Comparison of ENCODE assay signal across 26 mouse cellular contexts in genomic region chr2:52237892-52238291, GRCm38 (mm10).
DNase-seq lines count a peak whose midpoint lies in the region; ATAC-seq and TF ChIP-seq lines count a peak whose summit lies in the region.
"Had no signal": no experiment of that assay in that cellular context is flagged by ENCODE, and none has a peak within 500 bp of the region (broad histone marks: within the 10 kb centered on the region; RNA-seq: fewer than 3 reads in every experiment).

No protein-coding gene starts in this region.

- H3K4me2 ChIP-seq in kidney, embryonic 14.5 days (replicated peaks; ENCODE audit: low read depth, low read length), result no peak overlapping the region
- H3K4me2 ChIP-seq in midbrain, embryonic 15.5 days, result no peak overlapping the region
- H3K4me2 ChIP-seq in midbrain, postnatal 0 days (ENCODE audit: low read depth, low read length, poor library complexity, severe bottlenecking), result no peak overlapping the region
- H3K4me2 ChIP-seq: embryonic facial prominence, embryonic 12.5 days; forebrain, embryonic 15.5 days; hindbrain, embryonic 15.5 days; limb, embryonic 13.5 days; liver, embryonic 11.5 days; lung, embryonic 15.5 days had no signal

- H3K27me3 ChIP-seq in kidney, embryonic 14.5 days (ENCODE audit: control insufficient read depth, insufficient read depth, low read length), result no peaks in the 10 kb centered on the region
- H3K27me3 ChIP-seq in midbrain, embryonic 15.5 days (replicated peaks), result no peaks in the 10 kb centered on the region
- H3K27me3 ChIP-seq in midbrain, postnatal 0 days (ENCODE audit: insufficient read depth, low read length), result no peaks in the 10 kb centered on the region
- H3K27me3 ChIP-seq: embryonic facial prominence, embryonic 12.5 days; forebrain, embryonic 15.5 days; hindbrain, embryonic 15.5 days; limb, embryonic 13.5 days; lung, embryonic 15.5 days had no signal

- H3K9me3 ChIP-seq in kidney, embryonic 14.5 days (ENCODE audit: control insufficient read depth, low read length), result no peaks in the 10 kb centered on the region
- no peaks in the 10 kb centered on the region for H3K9me3 ChIP-seq in midbrain, embryonic 15.5 days
- no peaks in the 10 kb centered on the region for H3K9me3 ChIP-seq in midbrain, postnatal 0 days (ENCODE audit: low read length)
- H3K9me3 ChIP-seq: embryonic facial prominence, embryonic 12.5 days; forebrain, embryonic 10.5 days; forebrain, embryonic 15.5 days; hindbrain, embryonic 10.5 days; hindbrain, embryonic 15.5 days; limb, embryonic 13.5 days; lung, embryonic 15.5 days; midbrain, embryonic 10.5 days had no signal

- ATAC-seq in kidney, embryonic 14.5 days (ENCODE audit: low FRiP score, low TSS enrichment), result peak; percentile 80; the same call in 1 of the 2 replicates
- ATAC-seq in midbrain, embryonic 15.5 days (replicated peaks), result 0 out of 2 replicates have a peak, but pooled peaks have one; percentile 33
- ATAC-seq in midbrain, postnatal 0 days (ENCODE audit: low FRiP score), result no peak
- ATAC-seq in granulocyte monocyte progenitor cell, adult 5-6 weeks (replicated peaks; ENCODE audit: poor library complexity, severe bottlenecking), result no peak
- ATAC-seq: forebrain, embryonic 15.5 days; inflammation-experienced regulatory T-cells, adult 6 months had no signal

- H3K27ac ChIP-seq in kidney, embryonic 14.5 days (ENCODE audit: low read depth, low read length), result no peak overlapping the region
- H3K27ac ChIP-seq in midbrain, embryonic 15.5 days, result no peak overlapping the region
- no peak overlapping the region for H3K27ac ChIP-seq in midbrain, postnatal 0 days (ENCODE audit: low read depth, low read length)
- H3K27ac ChIP-seq: embryonic facial prominence, embryonic 12.5 days; forebrain, embryonic 10.5 days; forebrain, embryonic 15.5 days; hindbrain, embryonic 10.5 days; hindbrain, embryonic 15.5 days; layer of hippocampus, adult 2 months; left cerebral cortex, adult 2 months; limb, embryonic 13.5 days; lung, embryonic 15.5 days; midbrain, embryonic 10.5 days had no signal

- 35% methylated on average over 5 of the region's 5 CpGs for WGBS in kidney, embryonic 14.5 days
- 57% methylated on average over 5 of the region's 5 CpGs for WGBS in midbrain, embryonic 15.5 days
- 55% methylated on average over 5 of the region's 5 CpGs for WGBS in midbrain, postnatal 0 days

- DNase-seq in gastrocnemius, adult 18-20 months (ENCODE audit: low spot score), result peak; percentile 48
- no peak for DNase-seq in gastrocnemius, postnatal 4 days (ENCODE audit: low spot score in 2 of 2)
- DNase-seq in kidney, adult 11 months, result no peak
- no peak for DNase-seq in midbrain, postnatal 0 days (ENCODE audit: low spot score)
- DNase-seq: adrenal gland, postnatal 25 days; cerebellum, adult 11-12 months; cerebellum, adult 9-11 months; gastrocnemius, postnatal 14 days; heart, postnatal 14 days; kidney, postnatal 36 days; thymus, postnatal 4 days had no signal

- no peak overlapping the region for H3K9ac ChIP-seq in kidney, embryonic 14.5 days (ENCODE audit: low read depth, low read length)
- no peak overlapping the region for H3K9ac ChIP-seq in midbrain, embryonic 15.5 days
- H3K9ac ChIP-seq in midbrain, postnatal 0 days (replicated peaks; ENCODE audit: low read length, poor library complexity, severe bottlenecking), result no peak overlapping the region
- H3K9ac ChIP-seq: embryonic facial prominence, embryonic 12.5 days; forebrain, embryonic 15.5 days; hindbrain, embryonic 15.5 days; limb, embryonic 13.5 days; lung, embryonic 15.5 days had no signal

- TF ChIP-seq CTCF in midbrain, postnatal 0 days (IDR thresholded peaks at IDR 0.05), result no peak

- H3K36me3 ChIP-seq in kidney, embryonic 14.5 days (ENCODE audit: control insufficient read depth, insufficient read depth, low read length), result no peaks in the 10 kb centered on the region
- H3K36me3 ChIP-seq in midbrain, embryonic 15.5 days (replicated peaks), result no peaks in the 10 kb centered on the region
- H3K36me3 ChIP-seq in midbrain, postnatal 0 days (ENCODE audit: insufficient read depth, low read length), result no peaks in the 10 kb centered on the region
- H3K36me3 ChIP-seq: embryonic facial prominence, embryonic 12.5 days; forebrain, embryonic 10.5 days; forebrain, embryonic 15.5 days; hindbrain, embryonic 10.5 days; hindbrain, embryonic 15.5 days; limb, embryonic 13.5 days; lung, embryonic 15.5 days; midbrain, embryonic 10.5 days had no signal

- no peaks in the 10 kb centered on the region for H3K4me1 ChIP-seq in kidney, embryonic 14.5 days (ENCODE audit: control insufficient read depth, insufficient read depth, low read length)
- H3K4me1 ChIP-seq in midbrain, embryonic 15.5 days, result no peaks in the 10 kb centered on the region
- H3K4me1 ChIP-seq in midbrain, postnatal 0 days (ENCODE audit: insufficient read depth, low read length), result no peaks in the 10 kb centered on the region
- H3K4me1 ChIP-seq: embryonic facial prominence, embryonic 12.5 days; forebrain, embryonic 10.5 days; forebrain, embryonic 15.5 days; hindbrain, embryonic 10.5 days; hindbrain, embryonic 15.5 days; limb, embryonic 13.5 days; lung, embryonic 15.5 days; midbrain, embryonic 10.5 days had no signal

- no peak overlapping the region for H3K4me3 ChIP-seq in kidney, embryonic 14.5 days (ENCODE audit: low read length)
- no peak overlapping the region for H3K4me3 ChIP-seq in midbrain, embryonic 15.5 days
- H3K4me3 ChIP-seq in midbrain, postnatal 0 days (ENCODE audit: low read depth, low read length), result no peak overlapping the region
- H3K4me3 ChIP-seq: embryonic facial prominence, embryonic 12.5 days; forebrain, embryonic 10.5 days; forebrain, embryonic 15.5 days; hindbrain, embryonic 10.5 days; hindbrain, embryonic 15.5 days; layer of hippocampus, adult 2 months; left cerebral cortex, adult 2 months; limb, embryonic 13.5 days; lung, embryonic 15.5 days; midbrain, embryonic 10.5 days had no signal

Comparison
In these comparisons a context has a peak if more than half of its experiments do, and no peak if none do; other contexts are left out.
1. ATAC-seq: peak in kidney, embryonic 14.5 days (single experiment) and midbrain, embryonic 15.5 days (single experiment); none in midbrain, postnatal 0 days (single experiment) and granulocyte monocyte progenitor cell, adult 5-6 weeks (single experiment).